Mouse (Mus musculus) ES-E14 (cell line): Measurements from ENCODE around the gene Uba5.

ENCODE experiments used
- MAFK ChIP-seq: IDR thresholded peaks from 2 replicates; pipeline ENCODE4 v1.6.1; 2014; ENCODE audit warnings: mild to moderate bottlenecking, low read depth, low read length, inconsistent platforms; ENCODE audit not compliant: insufficient read depth
- ZC3H11A ChIP-seq: IDR thresholded peaks from 2 replicates; pipeline ENCODE4 v1.6.1; 2012; ENCODE audit warnings: low read depth, mild to moderate bottlenecking, inconsistent platforms, low read length, borderline replicate concordance

- TF ChIP-seq MAFK (no peak), ZC3H11A (no peak)
Observed at GRCm38 (mm10) chr9:104108571-104109143, 45.7 kb upstream of the Uba5 start.
